Mouse (Mus musculus): ENCODE results near the gene Abca14. TPM values are rescaled to one million over a fixed set of nuclear protein-coding genes. Genes with fewer than 3 reads are reported as not detected.

Abca14 gene
- polyA plus RNA-seq, 1 experiment from 2014 or later, result 0.17 TPM

DNA sequence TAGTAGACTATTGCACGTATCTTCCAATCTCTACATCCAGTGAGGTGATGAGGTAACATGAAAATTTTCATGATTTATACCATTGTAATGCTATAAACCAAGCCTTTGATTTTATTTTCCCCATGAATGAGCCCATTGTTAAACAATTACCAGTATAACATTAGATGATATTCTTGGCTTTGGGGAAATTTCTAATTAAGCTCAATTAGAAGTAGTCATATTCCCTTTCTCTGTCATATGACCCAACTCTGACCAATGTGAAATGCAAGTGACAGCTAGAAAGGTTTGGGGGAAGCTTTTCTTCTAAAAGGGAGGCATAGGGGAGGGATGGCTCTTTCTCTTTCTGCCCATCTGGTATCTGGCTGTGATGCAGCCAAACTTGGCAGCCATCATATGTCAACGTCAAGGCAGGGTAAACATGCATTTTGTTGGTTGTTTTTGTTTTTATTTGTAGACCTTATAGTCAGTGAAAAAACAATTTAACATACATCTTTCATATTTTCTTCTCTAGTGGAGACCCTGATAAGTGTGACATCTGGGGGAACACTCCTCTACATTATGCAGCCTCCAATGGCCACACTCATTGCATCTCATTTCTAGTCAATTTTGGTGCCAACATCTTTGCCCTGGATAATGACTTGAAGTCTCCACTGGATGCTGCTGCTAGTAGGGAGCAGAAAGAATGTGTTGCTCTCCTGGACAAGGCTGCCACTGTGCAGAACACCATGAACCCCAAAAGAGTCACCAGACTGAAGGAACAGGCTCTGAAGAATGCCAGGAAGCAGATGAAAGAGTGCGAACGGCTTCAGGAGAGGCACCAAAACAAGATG, 22.1 kb upstream of the Abca14 start:
- H3K9ac ChIP-seq, result no peak overlapping the region
- H3K27ac ChIP-seq, result no peak overlapping the region
- 85% methylated on average over 4 of the region's 4 CpGs for WGBS (ENCODE audit: insufficient replicate concordance)
- DNase-seq (no peak), ATAC-seq (ENCODE audit: low read depth) (no peak)
- H3K36me3 ChIP-seq, result no peaks in the 10 kb centered on the region
- H3K4me2 ChIP-seq, result no peak overlapping the region
- no peaks in the 10 kb centered on the region for H3K9me3 ChIP-seq (replicated peaks)
- no peaks in the 10 kb centered on the region for H3K27me3 ChIP-seq
- no peak overlapping the region for H3K4me3 ChIP-seq (replicated peaks)
- H3K4me1 ChIP-seq (replicated peaks), result no peaks in the 10 kb centered on the region

- H3K9me3 ChIP-seq (replicated peaks), result no peaks in the 10 kb centered on the region
- no peaks in the 10 kb centered on the region for H3K4me1 ChIP-seq (replicated peaks)
- no peak overlapping the region for H3K9ac ChIP-seq
- H3K4me3 ChIP-seq (replicated peaks), result no peak overlapping the region
- no peak overlapping the region for H3K27ac ChIP-seq
- H3K27me3 ChIP-seq, result no peaks in the 10 kb centered on the region
- ATAC-seq (ENCODE audit: low read depth) (no peak), DNase-seq (no peak)
- H3K36me3 ChIP-seq, result no peaks in the 10 kb centered on the region
- no peak overlapping the region for H3K4me2 ChIP-seq
These were observed 20.9 kb upstream of the Abca14 start for GRCm38 (mm10) chr7:120182891-120183290.

DNA sequence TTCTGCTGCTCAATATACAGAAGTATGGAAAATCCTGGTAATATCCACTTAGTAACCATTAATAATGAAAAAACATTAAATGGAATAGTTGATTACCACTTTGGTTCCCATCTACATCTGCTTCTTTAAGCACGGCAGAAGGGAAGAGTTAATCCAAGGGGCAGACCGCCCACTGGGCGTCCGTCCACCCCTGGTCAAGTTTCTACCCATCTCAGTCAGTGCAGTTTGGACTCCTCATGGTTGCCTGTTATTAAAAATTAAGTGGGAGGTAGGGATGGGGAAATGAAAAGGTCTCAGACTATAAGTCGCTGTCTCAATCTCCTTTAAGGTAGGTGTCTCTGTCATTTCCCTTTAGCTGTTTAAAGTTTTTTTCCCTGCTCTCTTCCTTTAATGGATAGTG, 14.8 kb upstream of the Abca14 start:
- no peaks in the 10 kb centered on the region for H3K9me3 ChIP-seq (replicated peaks)
- H3K4me2 ChIP-seq, result no peak overlapping the region
- no peaks in the 10 kb centered on the region for H3K27me3 ChIP-seq
- H3K4me3 ChIP-seq (replicated peaks), result no peak overlapping the region
- WGBS (ENCODE audit: insufficient replicate concordance), result 68% methylated on average over 5 of the region's 5 CpGs
- DNase-seq (no peak), ATAC-seq (ENCODE audit: low read depth) (no peak)
- 0 out of 2 replicates have a peak, but pooled peaks cover 3% of the 10 kb centered on the region for H3K4me1 ChIP-seq (replicated peaks)
- H3K9ac ChIP-seq, result no peak overlapping the region
- H3K27ac ChIP-seq, result no peak overlapping the region; the same call in 1 of the 2 replicates
- H3K36me3 ChIP-seq, result no peaks in the 10 kb centered on the region

- no peak overlapping the region for H3K4me2 ChIP-seq
- no peak overlapping the region for H3K27ac ChIP-seq
- WGBS (ENCODE audit: insufficient replicate concordance), result 62% methylated on average over 8 of the region's 8 CpGs
- no peaks in the 10 kb centered on the region for H3K9me3 ChIP-seq (replicated peaks)
- no peak overlapping the region for H3K9ac ChIP-seq
- no peaks in the 10 kb centered on the region for H3K36me3 ChIP-seq
- no peak for DNase-seq
- H3K4me1 ChIP-seq (replicated peaks), result 0 out of 2 replicates have a peak, but pooled peaks cover 3% of the 10 kb centered on the region
- no peaks in the 10 kb centered on the region for H3K27me3 ChIP-seq
- ATAC-seq (ENCODE audit: low read depth), result peak; percentile 75
- no peak overlapping the region for H3K4me3 ChIP-seq (replicated peaks)
These were observed 14.2 kb upstream of the Abca14 start for GRCm38 (mm10) chr7:120189369-120190149.

GRCm38 (mm10) chr7:120190150-120190665, 13.6 kb upstream of the Abca14 start:
- peak; percentile 47; the same call in 1 of the 2 replicates for ATAC-seq (ENCODE audit: low read depth)
- 0 out of 2 replicates have a peak, but pooled peaks cover 3% of the 10 kb centered on the region for H3K4me1 ChIP-seq (replicated peaks)
- WGBS (ENCODE audit: insufficient replicate concordance), result 63% methylated on average over 8 of the region's 8 CpGs
- H3K36me3 ChIP-seq, result no peaks in the 10 kb centered on the region
- H3K4me3 ChIP-seq (replicated peaks), result no peak overlapping the region
- no peaks in the 10 kb centered on the region for H3K27me3 ChIP-seq
- no peak overlapping the region for H3K27ac ChIP-seq
- no peak for DNase-seq
- H3K9ac ChIP-seq, result no peak overlapping the region
- H3K9me3 ChIP-seq (replicated peaks), result no peaks in the 10 kb centered on the region
- H3K4me2 ChIP-seq, result no peak overlapping the region

GRCm38 (mm10) chr7:120192207-120192606, 11.6 kb upstream of the Abca14 start:
- WGBS (ENCODE audit: insufficient replicate concordance), result 43% methylated on average over 3 of the region's 3 CpGs
- no peaks in the 10 kb centered on the region for H3K36me3 ChIP-seq
- H3K4me2 ChIP-seq, result no peak overlapping the region
- no peak for ATAC-seq (ENCODE audit: low read depth)
- 0 out of 2 replicates have a peak, but pooled peaks cover 3% of the 10 kb centered on the region for H3K4me1 ChIP-seq (replicated peaks)
- no peaks in the 10 kb centered on the region for H3K9me3 ChIP-seq (replicated peaks)
- DNase-seq, result no peak
- no peaks in the 10 kb centered on the region for H3K27me3 ChIP-seq
- no peak overlapping the region for H3K4me3 ChIP-seq (replicated peaks)
- H3K9ac ChIP-seq, result no peak overlapping the region
- H3K27ac ChIP-seq, result no peak overlapping the region

DNA sequence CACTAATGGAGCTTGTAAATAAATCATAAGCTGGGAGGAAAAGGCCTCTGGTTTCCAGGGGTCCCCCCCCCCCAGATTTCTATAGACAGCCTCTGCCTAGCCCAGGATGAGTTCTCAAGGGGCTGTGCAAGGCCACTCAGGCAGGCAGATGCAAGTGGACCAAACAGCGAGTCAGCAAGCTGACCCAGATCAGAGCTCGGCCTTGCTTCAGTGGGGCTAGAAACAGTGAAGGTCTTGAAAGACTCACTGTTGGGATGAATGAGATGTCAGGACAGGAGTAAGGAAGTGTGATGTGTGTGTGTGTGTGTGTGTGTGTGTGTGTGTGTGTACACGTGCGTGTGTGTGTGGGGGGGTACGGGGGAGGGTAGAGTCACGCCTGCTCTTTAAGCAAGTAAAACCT, 10.9 kb upstream of the Abca14 start:
- DNase-seq, result no peak
- Histone ChIP-seq H3K9ac (no peak overlapping the region), H3K4me1 (replicated peaks) (0 out of 2 replicates have a peak, but pooled peaks cover 3% of the 10 kb centered on the region), H3K27me3 (no peaks in the 10 kb centered on the region), H3K9me3 (replicated peaks) (no peaks in the 10 kb centered on the region), H3K4me2 (no peak overlapping the region), H3K27ac (no peak overlapping the region), H3K36me3 (no peaks in the 10 kb centered on the region), H3K4me3 (replicated peaks) (no peak overlapping the region)
- no peak for ATAC-seq (ENCODE audit: low read depth)
- WGBS (ENCODE audit: insufficient replicate concordance), result 77% methylated on average over 6 of the region's 6 CpGs

DNA sequence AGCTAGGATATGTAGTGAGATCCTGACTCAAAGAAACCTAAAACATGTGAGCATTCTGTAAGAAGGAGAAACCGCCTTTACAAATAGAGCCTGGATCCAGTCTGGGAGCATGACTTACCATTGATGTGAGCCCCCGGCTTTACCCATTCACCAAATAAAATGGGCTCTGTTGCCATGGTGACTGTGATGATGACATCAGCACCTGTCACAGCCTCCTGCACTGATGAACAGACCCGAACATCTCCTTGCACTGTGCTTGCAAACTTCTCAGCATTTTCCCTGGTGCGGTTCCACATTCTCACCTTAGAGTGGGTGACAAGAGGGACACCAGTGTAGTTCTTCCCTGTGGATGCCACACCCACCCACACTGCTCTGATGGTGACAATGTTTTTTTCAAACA, 8.6 kb upstream of the Abca14 start:
- Histone ChIP-seq H3K4me1 (replicated peaks) (0 out of 2 replicates have a peak, but pooled peaks cover 3% of the 10 kb centered on the region), H3K36me3 (no peaks in the 10 kb centered on the region), H3K4me2 (no peak overlapping the region), H3K9ac (no peak overlapping the region), H3K27ac (no peak overlapping the region), H3K9me3 (replicated peaks) (no peaks in the 10 kb centered on the region), H3K4me3 (replicated peaks) (no peak overlapping the region), H3K27me3 (no peaks in the 10 kb centered on the region)
- DNase-seq, result no peak
- WGBS (ENCODE audit: insufficient replicate concordance), result 58% methylated on average over 4 of the region's 4 CpGs
- ATAC-seq (ENCODE audit: low read depth), result no peak

GRCm38 (mm10) chr7:120201231-120201744, 2.5 kb upstream of the Abca14 start:
- H3K4me2 ChIP-seq, result peak overlapping the region; percentile 36
- DNase-seq (no peak), ATAC-seq (ENCODE audit: low read depth) (no peak)
- 0 out of 2 replicates have a peak overlapping the region, but pooled peaks have one; percentile 4 for H3K4me3 ChIP-seq (replicated peaks)
- H3K36me3 ChIP-seq, result no peaks in the 10 kb centered on the region
- peaks cover 13% of the 10 kb centered on the region for H3K27me3 ChIP-seq
- no peak overlapping the region for H3K9ac ChIP-seq
- no peaks in the 10 kb centered on the region for H3K9me3 ChIP-seq (replicated peaks)
- WGBS (ENCODE audit: insufficient replicate concordance), result 5% methylated on average over 13 of the region's 14 CpGs
- H3K27ac ChIP-seq, result no peak overlapping the region
- H3K4me1 ChIP-seq (replicated peaks), result no peaks in the 10 kb centered on the region

- peak within 1 kb of the TSS; percentile 36 for H3K4me2 ChIP-seq
- no peaks in the 10 kb centered on the region for H3K4me1 ChIP-seq (replicated peaks)
- 0 out of 2 replicates have a peak within 1 kb of the TSS, but pooled peaks have one; percentile 4 for H3K4me3 ChIP-seq (replicated peaks)
- H3K27me3 ChIP-seq, result peaks cover 13% of the 10 kb centered on the region
- no peak within 1 kb of the TSS for H3K27ac ChIP-seq
- WGBS (ENCODE audit: insufficient replicate concordance), result 4% methylated on average over 26 of the region's 26 CpGs
- H3K9me3 ChIP-seq (replicated peaks), result no peaks in the 10 kb centered on the region
- no peaks in the 10 kb centered on the region for H3K36me3 ChIP-seq
- DNase-seq (no peak), ATAC-seq (ENCODE audit: low read depth) (no peak)
- H3K9ac ChIP-seq, result no peak within 1 kb of the TSS
These were observed 2.0 kb upstream of the Abca14 start, which contains the start of gene Crym for GRCm38 (mm10) chr7:120201771-120202170. Gene Crym (minus strand): TSS chr7:120202111.

DNA sequence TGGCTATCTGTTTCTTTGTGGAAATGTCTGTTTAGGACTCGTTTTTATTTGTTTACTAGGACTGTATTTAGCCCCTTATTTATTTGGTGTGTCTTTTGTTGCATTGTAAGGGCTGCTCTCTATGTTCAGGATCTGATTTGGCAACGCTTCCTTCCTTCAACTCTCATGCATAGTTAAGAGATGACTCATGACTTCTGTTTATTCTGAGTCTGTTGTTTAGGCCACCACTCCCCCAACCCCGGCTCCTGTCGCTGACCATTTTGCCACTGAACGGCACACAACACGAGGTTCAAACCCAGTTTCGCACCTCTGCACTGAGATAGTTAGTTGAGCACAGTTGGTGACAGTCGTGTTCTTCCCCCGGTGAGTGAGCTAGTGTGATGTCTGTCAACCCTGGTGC, 2.2 kb downstream of the Abca14 start:
- Histone ChIP-seq H3K4me3 (replicated peaks) (no peak overlapping the region), H3K4me2 (no peak overlapping the region), H3K9ac (no peak overlapping the region), H3K36me3 (no peaks in the 10 kb centered on the region), H3K27me3 (peaks cover 10% of the 10 kb centered on the region), H3K9me3 (replicated peaks) (no peaks in the 10 kb centered on the region), H3K4me1 (replicated peaks) (no peaks in the 10 kb centered on the region), H3K27ac (no peak overlapping the region)
- ATAC-seq (ENCODE audit: low read depth) (no peak), DNase-seq (no peak)
- 25% methylated on average over 9 of the region's 9 CpGs for WGBS (ENCODE audit: insufficient replicate concordance)

Data from liver, embryonic 13.5 days (tissue).